Mouse (Mus musculus) erythroblast, embryonic 14.5 days (primary cell): ENCODE data around the gene Wfdc1.

Experiments used
- GATA1 ChIP-seq: IDR thresholded peaks from 2 replicates; pipeline ENCODE4 v1.6.1; 2012; ENCODE audit warnings: low read length, inconsistent platforms, mixed read lengths
- TAL1 ChIP-seq: IDR thresholded peaks from 3 replicates; pipeline ENCODE4 v1.6.1; 2012; ENCODE audit warnings: low read length, inconsistent platforms, mixed read lengths

- TF ChIP-seq GATA1 (no peak), TAL1 (no peak)
Measured at GRCm38 (mm10) chr8:119675457-119675856, 9.3 kb downstream of the Wfdc1 start.
